Mouse (Mus musculus) brain, embryonic 14.5 days (tissue): ENCODE data around the gene Macrod2.

Experiments used
- CTCF ChIP-seq: fragments of 200-500 bp; IDR thresholded peaks from 2 replicates; pipeline ENCODE4 v1.5.1; 2012; ENCODE audit warnings: inconsistent platforms, mild to moderate bottlenecking, moderate library complexity, borderline replicate concordance; ENCODE audit not compliant: insufficient read depth, insufficient read length; ENCODE audit errors: extremely low read depth
- POLR2A ChIP-seq: fragments of 200-500 bp; IDR thresholded peaks from 2 replicates; pipeline ENCODE4 v1.6.1; 2012; ENCODE audit warnings: mild to moderate bottlenecking, inconsistent platforms, borderline replicate concordance; ENCODE audit not compliant: poor library complexity, insufficient read depth, insufficient read length, severe bottlenecking; ENCODE audit errors: extremely low read depth

GRCm38 (mm10) chr2:142334441-142335102, 1939.5 kb downstream of the Macrod2 start:
- no peak for TF ChIP-seq CTCF
- no peak for TF ChIP-seq POLR2A
